Mouse (Mus musculus) CD4-positive naive resting alpha-beta T cell, adult 57 days (primary cell): Measurements from ENCODE around the gene Gm21292. TPM values are rescaled to one million over a fixed set of nuclear protein-coding genes. Genes with fewer than 3 reads are reported as not detected.

Source experiments
- total RNA-seq: library from RNA; stranded (reverse); gene quantifications from one replicate; pipeline ENCODE4 v1.2.4, GENCODE M21; 2023

Gene Gm21292
- not detected for total RNA-seq

GRCm38 (mm10) chrY:9133824-9134223, at the start of gene Gm21292:
Gene Gm21292 (minus strand): TSS chrY:9133924.

Other genes with a start within 250 kb of the Gm21292 start
- not detected for gene Gm21721, start 68.3 kb upstream of the Gm21292 start, total RNA-seq
- gene Gm21812, start 213.3 kb upstream of the Gm21292 start, total RNA-seq: not detected